In the genomic region with DNA sequence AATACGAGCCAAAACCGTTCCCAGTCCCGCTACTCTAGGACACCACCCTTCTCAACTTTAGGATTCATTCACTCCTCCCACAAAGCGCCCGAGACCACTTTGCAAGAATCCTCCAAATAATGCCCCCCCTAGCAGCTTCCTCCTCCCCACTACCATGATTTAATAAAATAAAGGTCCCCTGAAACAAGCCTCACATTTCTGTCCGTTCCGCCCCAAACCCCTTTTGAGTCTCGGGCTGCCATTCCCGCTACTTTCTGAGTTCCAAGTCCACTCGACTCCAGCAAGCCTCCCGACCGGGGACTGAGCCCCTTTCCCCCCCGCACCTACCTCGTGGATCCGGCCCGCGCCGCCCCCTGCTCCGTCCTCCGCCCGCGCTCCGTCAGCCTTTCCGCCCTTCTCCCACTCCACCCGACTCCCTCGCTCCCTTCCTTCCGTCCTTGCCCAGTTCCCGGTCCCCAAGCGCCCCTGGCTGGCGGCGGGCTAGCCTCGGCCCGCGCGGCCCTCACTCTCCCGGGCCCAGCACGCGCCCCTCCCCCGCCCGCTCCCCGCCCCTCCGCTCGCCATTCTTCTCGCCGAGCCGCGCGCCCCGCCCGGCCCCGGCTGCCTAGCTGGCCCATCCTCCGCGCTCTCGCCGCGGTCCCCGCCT, we compare ENCODE assay signal across 8 mouse cellular contexts. TPM values are rescaled to one million over a fixed set of nuclear protein-coding genes. Genes with fewer than 3 reads are reported as not detected.
A peak's percentile ranks its signal among the peaks of the same experiment; 100 is the strongest.
DNase-seq lines count a peak whose midpoint lies in the region; ATAC-seq and TF ChIP-seq lines count a peak whose summit lies in the region.

No protein-coding gene starts in this region.

- no peak for TF ChIP-seq CTCF in layer of hippocampus, adult 2 months (conservative IDR thresholded peaks at IDR 0.05)
- no peak for TF ChIP-seq CTCF in Patski (IDR thresholded peaks at IDR 0.05)

- CTCF ChIA-PET in Patski (lab: Charles Lee) = no interaction called here

- no peak for DNase-seq in layer of hippocampus, adult 2 months (ENCODE audit: low spot score in 2 of 2)
- DNase-seq in layer of hippocampus, postnatal 10 days (ENCODE audit: low spot score in 2 of 2) = no peak
- DNase-seq in Patski (ENCODE audit: low read depth, low spot score) = no peak
- DNase-seq in embryonic facial prominence, embryonic 14.5 days (ENCODE audit: low spot score) = peak; percentile 42
- DNase-seq in intestine, embryonic 14.5 days (ENCODE audit: low spot score) = peak; percentile 86
- peak; percentile 33 for DNase-seq in lung, postnatal 25 days (ENCODE audit: low spot score)
- peak; percentile 82 for DNase-seq in testis, postnatal 10 days (ENCODE audit: low spot score)
- no peak for DNase-seq in cerebellum, postnatal 25 days

- H3K36me3 ChIP-seq in embryonic facial prominence, embryonic 14.5 days (ENCODE audit: control insufficient read depth, insufficient read depth, low read length) = peaks cover 29% of the 10 kb centered on the region
- H3K36me3 ChIP-seq in intestine, embryonic 14.5 days (ENCODE audit: control insufficient read depth, insufficient read depth, low read length) = peaks cover 31% of the 10 kb centered on the region

- H3K9me3 ChIP-seq in embryonic facial prominence, embryonic 14.5 days (ENCODE audit: control insufficient read depth, low read length) = no peaks in the 10 kb centered on the region
- no peaks in the 10 kb centered on the region for H3K9me3 ChIP-seq in intestine, embryonic 14.5 days (ENCODE audit: control insufficient read depth, low read length)

- H3K27me3 ChIP-seq in Patski = no peaks in the 10 kb centered on the region
- no peaks in the 10 kb centered on the region for H3K27me3 ChIP-seq in embryonic facial prominence, embryonic 14.5 days (replicated peaks; ENCODE audit: control insufficient read depth, insufficient read depth, low read length)
- no peaks in the 10 kb centered on the region for H3K27me3 ChIP-seq in intestine, embryonic 14.5 days (replicated peaks; ENCODE audit: control insufficient read depth, insufficient read depth, low read length)

- H3K4me3 ChIP-seq in layer of hippocampus, adult 2 months = peak overlapping the region; percentile 92
- H3K4me3 ChIP-seq in embryonic facial prominence, embryonic 14.5 days (ENCODE audit: low read depth, low read length) = peak overlapping the region; percentile 90
- peak overlapping the region; percentile 89 for H3K4me3 ChIP-seq in intestine, embryonic 14.5 days (ENCODE audit: low read depth, low read length)

- peak overlapping the region; percentile 99 for H3K9ac ChIP-seq in embryonic facial prominence, embryonic 14.5 days (ENCODE audit: low read depth, low read length)
- H3K9ac ChIP-seq in intestine, embryonic 14.5 days (ENCODE audit: low read length) = peak overlapping the region; percentile 95

- H3K27ac ChIP-seq in layer of hippocampus, adult 2 months = peak overlapping the region; percentile 90
- H3K27ac ChIP-seq in embryonic facial prominence, embryonic 14.5 days (replicated peaks; ENCODE audit: low read depth, low read length) = peak overlapping the region; percentile 97
- peak overlapping the region; percentile 96 for H3K27ac ChIP-seq in intestine, embryonic 14.5 days (ENCODE audit: low read depth)

- peak; percentile 52 for ATAC-seq in Patski
- ATAC-seq in embryonic facial prominence, embryonic 14.5 days (ENCODE audit: low read depth) = peak; percentile 84
- peak; percentile 86 for ATAC-seq in intestine, embryonic 14.5 days (replicated peaks; ENCODE audit: low FRiP score, low TSS enrichment, low read depth)

- peaks cover 5% of the 10 kb centered on the region; the same call in 1 of the 2 replicates for H3K4me1 ChIP-seq in embryonic facial prominence, embryonic 14.5 days (ENCODE audit: control insufficient read depth, insufficient read depth, low read length)
- peaks cover 14% of the 10 kb centered on the region; the same call in 1 of the 2 replicates for H3K4me1 ChIP-seq in intestine, embryonic 14.5 days (replicated peaks; ENCODE audit: control insufficient read depth, insufficient read depth, low read length)

- in situ Hi-C loops in Patski (cut with MboI; ENCODE audit: low pct_unique_long_range_greater_than_20kb) = no loop called here

- under 1% methylated on average over 44 of the region's 57 CpGs for WGBS in embryonic facial prominence, embryonic 14.5 days
- WGBS in intestine, embryonic 14.5 days = under 1% methylated on average over 55 of the region's 57 CpGs

- POLR2A ChIA-PET in Patski (lab: Charles Lee) = no interaction called here

- H3K4me2 ChIP-seq in embryonic facial prominence, embryonic 14.5 days (ENCODE audit: low read depth, low read length) = peak overlapping the region; percentile 61
- peak overlapping the region; percentile 81 for H3K4me2 ChIP-seq in intestine, embryonic 14.5 days (ENCODE audit: low read length)

RNA-seq across cellular contexts. Expression of a gene that starts 0.5 kb away (rescaled TPM):
- 10 to 100 TPM; 43.4 to 47.9 TPM for total RNA-seq in layer of hippocampus, adult 2 months (2021)
- total RNA-seq in layer of hippocampus, postnatal 10 days (2021) = 10 to 100 TPM; 27.5 to 31.6 TPM
- polyA plus RNA-seq in Patski (2021) = 47.0 TPM
- 60.4 and 65.0 TPM in 2 replicates for polyA plus RNA-seq in embryonic facial prominence, embryonic 14.5 days (2014; fragmentation: Nextera tagmentation; extraction: Ambion mirVana)
- polyA plus RNA-seq in intestine, embryonic 14.5 days (2014; fragmentation: Nextera tagmentation; extraction: Ambion mirVana) = 79.6 and 85.4 TPM in 2 replicates

RNA-seq across cellular contexts. Expression of a gene that starts 22.9 kb away (rescaled TPM):
- total RNA-seq in layer of hippocampus, adult 2 months (2021) = 1 to 10 TPM; 1.3 to 1.9 TPM
- 1 to 10 TPM; 5.3 to 5.5 TPM for total RNA-seq in layer of hippocampus, postnatal 10 days (2021)
- polyA plus RNA-seq in Patski (2021) = 0.78 TPM
- polyA plus RNA-seq in embryonic facial prominence, embryonic 14.5 days (2014; fragmentation: Nextera tagmentation; extraction: Ambion mirVana) = 0.70 and 0.77 TPM in 2 replicates
- 0.14 and 0.19 TPM in 2 replicates for polyA plus RNA-seq in intestine, embryonic 14.5 days (2014; fragmentation: Nextera tagmentation; extraction: Ambion mirVana)

RNA-seq across cellular contexts. Expression of a gene that starts 42.6 kb away (rescaled TPM):
- 10 to 100 TPM; 24.8 to 24.9 TPM for total RNA-seq in layer of hippocampus, adult 2 months (2021)
- total RNA-seq in layer of hippocampus, postnatal 10 days (2021) = 1 to 10 TPM; 7.4 to 8.7 TPM
- polyA plus RNA-seq in Patski (2021) = 33.4 TPM
- polyA plus RNA-seq in embryonic facial prominence, embryonic 14.5 days (2014; fragmentation: Nextera tagmentation; extraction: Ambion mirVana) = 16.3 and 18.5 TPM in 2 replicates
- 15.1 TPM in 2 replicates for polyA plus RNA-seq in intestine, embryonic 14.5 days (2014; fragmentation: Nextera tagmentation; extraction: Ambion mirVana)

Comparison
In these comparisons a context has a peak if more than half of its experiments do, and no peak if none do; other contexts are left out.
1. DNase-seq: peak in embryonic facial prominence, embryonic 14.5 days (single experiment), intestine, embryonic 14.5 days (single experiment), lung, postnatal 25 days (single experiment) and testis, postnatal 10 days (single experiment); none in layer of hippocampus, adult 2 months (0 of 2), layer of hippocampus, postnatal 10 days (0 of 2), Patski (single experiment) and cerebellum, postnatal 25 days (0 of 2).
2. Peak in every context shown above with its lines, with median percentiles within 50 percentile points of each other: H3K27ac ChIP-seq, H3K4me3 ChIP-seq and ATAC-seq.